Mouse (Mus musculus) lung, adult 2 months (tissue): Measurements from ENCODE around the gene Etfa. TPM values are rescaled to one million over a fixed set of nuclear protein-coding genes. Genes with fewer than 3 reads are reported as not detected.

Experiments used
- DNase-seq: peaks from one replicate; pipeline ENCODE4 v3.0.0; 2022
- H3K4me1 ChIP-seq: fragments of 200-500 bp; 2 replicates; pipeline ENCODE4 v1.6.1; 2011; ENCODE audit warnings: low read length; ENCODE audit not compliant: control insufficient read depth, insufficient read depth
- H3K4me3 ChIP-seq: fragments of 200-500 bp; replicated peaks from 2 replicates; pipeline ENCODE3; 2011; ENCODE audit warnings: low read depth, mild to moderate bottlenecking, control low read depth, low read length; ENCODE audit errors: extremely low read depth
- CTCF ChIP-seq: fragments of 200-500 bp; IDR thresholded peaks from 2 replicates; pipeline ENCODE4 v1.5.1; 2011; ENCODE audit warnings: mild to moderate bottlenecking, low read length, control low read depth; ENCODE audit not compliant: insufficient read depth
- POLR2A ChIP-seq: fragments of 200-500 bp; IDR thresholded peaks from 2 replicates; pipeline ENCODE4 v1.6.1; 2011; ENCODE audit warnings: low read depth, mild to moderate bottlenecking, control low read depth, low read length, borderline replicate concordance; ENCODE audit errors: extremely low read depth
- WGBS: fragments of 180-500 bp; shearing (Covaris S2); methylation state at CpG from one replicate; pipeline ENCODE4 v1.1.7; 2018; 5-methylcytosine and 5-hydroxymethylcytosine counted together
- polyA plus RNA-seq: library from polyadenylated mRNA; depleted of rRNA; stranded (reverse); fragments of >200 nt; gene quantifications from 2 replicates; pipeline ENCODE4 v1.2.3, GENCODE M21; 2012

Etfa gene
- polyA plus RNA-seq, 1 experiment: 40.6 TPM

DNA sequence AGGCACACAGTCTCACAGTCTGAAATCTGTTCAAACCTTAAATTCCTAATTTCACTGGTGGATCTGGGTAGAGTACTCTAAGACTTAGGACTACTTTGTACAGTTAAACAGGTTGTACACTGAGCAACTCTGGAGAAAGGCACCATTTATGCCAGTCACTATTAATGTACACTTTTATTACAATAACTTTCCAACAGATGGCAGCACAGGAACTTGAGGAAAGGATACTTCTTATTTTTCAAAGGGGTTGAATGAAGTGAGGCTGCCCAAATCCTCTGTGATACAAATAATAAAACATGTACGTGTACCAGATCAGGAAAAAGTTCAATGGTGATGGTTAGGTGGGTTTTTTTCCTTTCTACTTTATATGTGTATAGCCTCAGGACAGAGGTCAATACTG lies 43.6 kb downstream of the Etfa start:
- TF ChIP-seq POLR2A: no peak
- 47% methylated on average over 1 of the region's 1 CpGs for WGBS
- H3K4me3 ChIP-seq: no peak overlapping the region
- no peaks in the 10 kb centered on the region for H3K4me1 ChIP-seq
- DNase-seq: no peak

- DNase-seq: no peak
- Histone ChIP-seq H3K4me1 (no peaks in the 10 kb centered on the region), H3K4me3 (no peak overlapping the region)
- 91% methylated on average over 5 of the region's 5 CpGs for WGBS
- TF ChIP-seq POLR2A: no peak
- no peak for TF ChIP-seq CTCF
Measured at GRCm38 (mm10) chr9:55453366-55453765, 58.7 kb downstream of the Etfa start.

DNA sequence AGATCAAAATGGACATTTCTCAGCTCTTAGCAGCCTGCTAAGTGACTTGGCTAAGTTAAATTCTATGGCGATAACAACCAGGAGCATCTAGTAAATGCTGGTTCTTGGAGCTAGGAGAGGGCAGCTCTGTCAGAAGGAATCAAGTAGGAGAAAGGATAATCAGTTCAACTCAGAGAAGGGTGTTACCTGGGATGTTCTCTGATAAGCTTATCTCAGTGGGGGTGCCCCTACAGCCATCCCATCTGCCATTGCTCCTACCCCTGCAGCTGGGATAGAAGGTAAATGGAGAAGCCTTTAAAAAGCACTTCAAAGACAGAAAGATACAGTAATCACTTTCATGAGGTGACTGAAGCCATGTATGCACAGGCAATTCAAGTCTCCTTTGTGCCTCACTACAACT lies 59.1 kb downstream of the Etfa start:
- no peak for DNase-seq
- Histone ChIP-seq H3K4me1 (no peaks in the 10 kb centered on the region), H3K4me3 (no peak overlapping the region)
- TF ChIP-seq CTCF (no peak), POLR2A (no peak)
- 97% methylated on average over 1 of the region's 1 CpGs for WGBS

- no peak for DNase-seq
- no peaks in the 10 kb centered on the region for H3K4me1 ChIP-seq
- WGBS: 87% methylated on average over 3 of the region's 3 CpGs
- TF ChIP-seq CTCF (no peak), POLR2A (no peak)
- H3K4me3 ChIP-seq: no peak overlapping the region
Measured at GRCm38 (mm10) chr9:55451426-55451825, 60.6 kb downstream of the Etfa start.

DNA sequence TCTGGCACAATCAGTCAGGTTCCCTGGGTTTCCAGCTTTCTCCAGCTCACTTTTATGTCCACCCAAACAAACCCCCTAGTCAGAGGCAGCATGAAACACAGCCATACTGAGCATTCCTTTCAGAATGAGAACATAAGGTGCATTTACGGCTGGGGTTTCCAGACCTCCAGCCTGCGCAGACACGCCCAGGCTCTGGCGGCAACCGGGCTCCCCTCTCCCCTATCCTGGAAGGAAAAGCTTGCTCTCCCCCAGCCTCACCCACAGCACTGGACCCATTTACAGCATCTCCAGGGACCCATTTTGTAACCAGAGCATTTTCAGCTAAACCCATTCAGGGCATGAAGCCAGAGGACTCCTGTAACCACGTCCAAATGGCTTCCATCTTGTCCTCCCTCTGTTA lies 62.0 kb downstream of the Etfa start:
- 85% methylated on average over 6 of the region's 6 CpGs for WGBS
- H3K4me3 ChIP-seq: no peak overlapping the region
- TF ChIP-seq CTCF (no peak), POLR2A (no peak)
- no peak for DNase-seq
- H3K4me1 ChIP-seq: no peaks in the 10 kb centered on the region

DNA sequence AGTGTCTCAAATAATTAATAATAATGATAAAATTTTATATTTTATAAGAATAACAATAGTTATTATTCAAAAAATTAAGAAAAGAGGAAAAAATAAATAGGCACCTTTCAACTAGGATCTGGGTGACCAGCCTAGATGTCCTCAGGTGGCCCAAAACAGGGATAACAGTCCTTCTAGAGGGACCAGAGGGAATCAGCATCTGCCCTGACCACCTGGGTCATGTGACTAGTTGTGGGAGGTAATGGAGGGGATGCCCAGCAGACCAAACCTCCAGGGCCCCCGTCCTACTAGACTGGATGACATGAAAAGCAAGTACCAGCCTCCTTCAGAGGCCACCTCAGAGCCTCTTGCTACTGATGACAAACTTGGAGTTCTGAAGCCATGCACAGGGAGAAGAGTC lies 62.9 kb downstream of the Etfa start:
- H3K4me3 ChIP-seq: no peak overlapping the region
- TF ChIP-seq CTCF (no peak), POLR2A (no peak)
- no peaks in the 10 kb centered on the region for H3K4me1 ChIP-seq
- 75% methylated on average over 1 of the region's 1 CpGs for whole genome bisulfite sequencing
- no peak for DNase-seq

- 88% methylated on average over 4 of the region's 4 CpGs for WGBS
- TF ChIP-seq CTCF (no peak), POLR2A (no peak)
- no peak for DNase-seq
- H3K4me3 ChIP-seq: no peak overlapping the region
- H3K4me1 ChIP-seq: no peaks in the 10 kb centered on the region
Measured at GRCm38 (mm10) chr9:55447509-55447908, 64.5 kb downstream of the Etfa start.

- no peak for DNase-seq
- WGBS: 80% methylated on average over 5 of the region's 5 CpGs
- TF ChIP-seq CTCF (no peak), POLR2A (no peak)
Measured at GRCm38 (mm10) chr9:55439206-55439780, 72.8 kb downstream of the Etfa start.

GRCm38 (mm10) chr9:55438433-55438832 lies 73.6 kb downstream of the Etfa start:
- DNase-seq: no peak
- H3K4me3 ChIP-seq: no peak overlapping the region
- H3K4me1 ChIP-seq: no peaks in the 10 kb centered on the region
- 49% methylated on average over 3 of the region's 3 CpGs for WGBS
- TF ChIP-seq POLR2A (no peak), CTCF (no peak)

More at GRCm38 (mm10) chr9:55439206-55439780, 72.8 kb downstream of the Etfa start:
- Histone ChIP-seq H3K4me3 (no peak overlapping the region), H3K4me1 (no peaks in the 10 kb centered on the region)

GRCm38 (mm10) chr9:55433875-55434274 lies 78.2 kb downstream of the Etfa start:
- DNase-seq: no peak
- 88% methylated on average over 5 of the region's 5 CpGs for WGBS
- no peaks in the 10 kb centered on the region for H3K4me1 ChIP-seq
- no peak for TF ChIP-seq POLR2A
- no peak overlapping the region for H3K4me3 ChIP-seq
